ENCODE assay signal across 8 mouse cellular contexts in the genomic region with DNA sequence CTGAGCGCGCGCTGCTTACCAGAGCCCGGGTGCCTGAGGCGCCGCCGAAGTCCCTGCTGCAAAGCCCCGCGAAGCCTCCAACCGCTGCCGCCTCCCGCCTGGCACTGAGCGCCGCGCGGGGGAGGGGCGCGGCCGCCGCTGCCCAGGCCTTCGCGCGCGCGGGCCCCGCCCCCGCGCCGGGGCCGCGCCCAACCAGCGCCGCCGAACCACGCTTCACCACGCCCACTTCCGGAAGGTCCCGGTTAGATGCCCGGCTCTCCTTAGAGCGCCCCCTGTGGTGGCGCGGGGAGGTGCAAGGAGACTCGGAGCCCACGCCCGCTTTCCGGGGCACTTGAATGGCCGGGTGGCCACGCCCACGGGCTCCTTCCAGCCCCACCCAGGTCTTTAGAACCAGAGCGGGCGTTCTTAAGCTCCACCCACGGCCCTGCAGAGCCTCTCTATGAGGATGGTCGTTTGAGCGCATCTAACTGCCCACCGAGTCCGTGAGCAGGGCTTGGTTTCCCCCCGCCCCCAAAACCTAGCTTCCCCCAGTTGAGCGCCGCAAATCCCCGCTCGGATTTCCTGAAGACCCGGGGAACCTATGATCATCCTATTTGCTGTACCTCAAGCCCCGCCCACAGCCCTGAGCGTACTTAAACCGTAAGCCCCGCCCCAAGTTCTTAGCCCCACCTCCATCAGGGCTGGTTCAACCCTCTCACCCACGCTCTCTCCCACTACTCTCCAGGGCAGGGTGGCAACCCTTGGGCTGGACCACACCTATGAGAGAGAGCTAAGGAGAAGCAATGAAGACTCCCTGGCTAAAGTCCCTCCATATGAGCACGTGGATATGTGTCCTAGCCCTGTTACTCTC. TPM values are rescaled to one million over a fixed set of nuclear protein-coding genes. Genes with fewer than 3 reads are reported as not detected.
A peak's percentile ranks its signal among the peaks of the same experiment; 100 is the strongest.
DNase-seq lines count a peak whose midpoint lies in the region; ATAC-seq and TF ChIP-seq lines count a peak whose summit lies in the region.

A gene (minus strand): TSS at position 167 of the 850 bp plus-strand sequence.

- H3K4me1 ChIP-seq in forebrain, embryonic 10.5 days: peaks cover 67% of the 10 kb centered on the region
- H3K4me1 ChIP-seq in heart, embryonic 15.5 days (replicated peaks): peaks cover 40% of the 10 kb centered on the region
- peaks cover 22 to 41% of the 10 kb centered on the region in 2 experiments for H3K4me1 ChIP-seq in liver, embryonic 14.5 days (replicated peaks; ENCODE audit: control insufficient read depth in 2 of 2, insufficient read depth in 2 of 2, low read length in 1 of 2)
- peaks cover 23% of the 10 kb centered on the region for H3K4me1 ChIP-seq in neural tube, embryonic 11.5 days (ENCODE audit: control insufficient read depth, insufficient read depth, low read length)
- peaks cover 11% of the 10 kb centered on the region; the same call in 1 of the 2 replicates for H3K4me1 ChIP-seq in stomach, postnatal 0 days (replicated peaks; ENCODE audit: control insufficient read depth, insufficient read depth)

- peak; percentile 86 for ATAC-seq in heart, embryonic 15.5 days (replicated peaks; ENCODE audit: insufficient number of reproducible peaks, insufficient read depth, low FRiP score, low read depth)
- peak; percentile 83 for ATAC-seq in liver, embryonic 14.5 days (ENCODE audit: insufficient read depth)
- ATAC-seq in neural tube, embryonic 11.5 days (ENCODE audit: insufficient read depth, low FRiP score, low TSS enrichment): peak; percentile 84
- peak; percentile 80 for ATAC-seq in stomach, postnatal 0 days (ENCODE audit: low FRiP score, low TSS enrichment)

- no peaks in the 10 kb centered on the region; the same call in 1 of the 2 replicates for H3K36me3 ChIP-seq in forebrain, embryonic 10.5 days (replicated peaks)
- H3K36me3 ChIP-seq in heart, embryonic 15.5 days: no peaks in the 10 kb centered on the region
- no peaks in the 10 kb centered on the region for H3K36me3 ChIP-seq in liver, embryonic 14.5 days (replicated peaks; ENCODE audit: control insufficient read depth, insufficient read depth, low read depth)
- H3K36me3 ChIP-seq in neural tube, embryonic 11.5 days (ENCODE audit: control insufficient read depth, insufficient read depth, low read length): no peaks in the 10 kb centered on the region
- H3K36me3 ChIP-seq in stomach, postnatal 0 days (ENCODE audit: control insufficient read depth, insufficient read depth, low read length): no peaks in the 10 kb centered on the region

- peak; percentile 99 for DNase-seq in CD8-positive naive resting alpha-beta T cell, adult 2 months (ENCODE audit: low read depth in 2 of 2, low spot score in 2 of 2)
- DNase-seq in c-Kit-positive CD71-negative TER-119-negative erythroid progenitor cells, embryonic 14.5 days (ENCODE audit: low read depth): peak; percentile 96
- peak; percentile 99 for DNase-seq in forebrain, embryonic 10.5 days (ENCODE audit: extremely low spot score, low spot score)
- DNase-seq in kidney, postnatal 25 days: peak; percentile 98 to 99
- DNase-seq in liver, embryonic 14.5 days (ENCODE audit: low read depth in 3 of 3, low spot score in 3 of 3): peak; percentile 92 to 94 (median 94)
- DNase-seq in neural tube, embryonic 11.5 days (ENCODE audit: low spot score): peak; percentile 100
- DNase-seq in stomach, postnatal 0 days (ENCODE audit: low spot score): peak; percentile 100

- peak within 1 kb of the TSS; percentile 98 for H3K4me3 ChIP-seq in forebrain, embryonic 10.5 days
- peak within 1 kb of the TSS; percentile 92 for H3K4me3 ChIP-seq in heart, embryonic 15.5 days
- H3K4me3 ChIP-seq in liver, embryonic 14.5 days (ENCODE audit: insufficient read depth in 1 of 2, low read depth in 2 of 2, low read length in 2 of 2): peak within 1 kb of the TSS; percentile 76 to 78
- peak within 1 kb of the TSS; percentile 95 for H3K4me3 ChIP-seq in neural tube, embryonic 11.5 days (ENCODE audit: low read depth, low read length)
- H3K4me3 ChIP-seq in stomach, postnatal 0 days (ENCODE audit: low read depth, low read length): peak within 1 kb of the TSS; percentile 96

- H3K4me2 ChIP-seq in heart, embryonic 15.5 days: peak within 1 kb of the TSS; percentile 80
- peak within 1 kb of the TSS; percentile 97 for H3K4me2 ChIP-seq in liver, embryonic 14.5 days (ENCODE audit: low read depth)
- peak within 1 kb of the TSS; percentile 83 for H3K4me2 ChIP-seq in neural tube, embryonic 11.5 days (ENCODE audit: low read depth)
- H3K4me2 ChIP-seq in stomach, postnatal 0 days (replicated peaks; ENCODE audit: low read depth): peak within 1 kb of the TSS; percentile 81

- H3K27me3 ChIP-seq in forebrain, embryonic 10.5 days (ENCODE audit: poor library complexity, severe bottlenecking): no peaks in the 10 kb centered on the region
- H3K27me3 ChIP-seq in heart, embryonic 15.5 days: no peaks in the 10 kb centered on the region
- H3K27me3 ChIP-seq in liver, embryonic 14.5 days (ENCODE audit: control insufficient read depth, insufficient read depth, low read length): no peaks in the 10 kb centered on the region
- no peaks in the 10 kb centered on the region for H3K27me3 ChIP-seq in neural tube, embryonic 11.5 days (ENCODE audit: control insufficient read depth, insufficient read depth, low read length)
- H3K27me3 ChIP-seq in stomach, postnatal 0 days (ENCODE audit: control insufficient read depth, insufficient read depth, low read length): no peaks in the 10 kb centered on the region

- peak; percentile 92 for TF ChIP-seq CTCF in liver, embryonic 14.5 days (IDR thresholded peaks at IDR 0.05; ENCODE audit: low read depth)
- peak; percentile 89 for TF ChIP-seq CTCF in stomach, postnatal 0 days (IDR thresholded peaks at IDR 0.05; ENCODE audit: low read depth)

- no peak for TF ChIP-seq EP300 in liver, embryonic 14.5 days (IDR thresholded peaks at IDR 0.05; ENCODE audit: low read depth)
- no peak for TF ChIP-seq EP300 in stomach, postnatal 0 days (optimal IDR thresholded peaks at IDR 0.05)

- under 1% methylated on average over 67 of the region's 68 CpGs for WGBS in forebrain, embryonic 10.5 days
- under 1% methylated on average over 56 of the region's 68 CpGs for WGBS in heart, embryonic 15.5 days
- WGBS in liver, embryonic 14.5 days (ENCODE audit: insufficient replicate concordance): under 1% methylated on average over 66 of the region's 68 CpGs
- under 1% methylated on average over 49 of the region's 68 CpGs for WGBS in neural tube, embryonic 11.5 days
- WGBS in stomach, postnatal 0 days: under 1% methylated on average over 40 of the region's 68 CpGs

- no peaks in the 10 kb centered on the region for H3K9me3 ChIP-seq in forebrain, embryonic 10.5 days
- H3K9me3 ChIP-seq in heart, embryonic 15.5 days (replicated peaks): no peaks in the 10 kb centered on the region
- H3K9me3 ChIP-seq in liver, embryonic 14.5 days (ENCODE audit: control insufficient read depth, low read length): no peaks in the 10 kb centered on the region
- no peaks in the 10 kb centered on the region for H3K9me3 ChIP-seq in neural tube, embryonic 11.5 days (ENCODE audit: control insufficient read depth, low read length)
- no peaks in the 10 kb centered on the region for H3K9me3 ChIP-seq in stomach, postnatal 0 days (ENCODE audit: control insufficient read depth, low read length)

- peak within 1 kb of the TSS; percentile 98 for H3K27ac ChIP-seq in forebrain, embryonic 10.5 days
- peak within 1 kb of the TSS; percentile 97 for H3K27ac ChIP-seq in heart, embryonic 15.5 days
- H3K27ac ChIP-seq in liver, embryonic 14.5 days: peak within 1 kb of the TSS; percentile 76
- H3K27ac ChIP-seq in neural tube, embryonic 11.5 days (ENCODE audit: low read depth, low read length): peak within 1 kb of the TSS; percentile 98
- peak within 1 kb of the TSS; percentile 99 for H3K27ac ChIP-seq in stomach, postnatal 0 days (replicated peaks)

- peak within 1 kb of the TSS; percentile 94 for H3K9ac ChIP-seq in heart, embryonic 15.5 days
- H3K9ac ChIP-seq in liver, embryonic 14.5 days (replicated peaks): peak within 1 kb of the TSS; percentile 80
- peak within 1 kb of the TSS; percentile 92 for H3K9ac ChIP-seq in neural tube, embryonic 11.5 days (ENCODE audit: low read length)
- H3K9ac ChIP-seq in stomach, postnatal 0 days (ENCODE audit: low read length): peak within 1 kb of the TSS; percentile 94

RNA-seq across cellular contexts. Expression of the gene that starts here (rescaled TPM):
- polyA plus RNA-seq in forebrain, embryonic 10.5 days (2016; fragmentation: Nextera tagmentation; extraction: Ambion mirVana): 209 and 210 TPM in 2 replicates
- 72.7 and 95.4 TPM in 2 replicates for polyA plus RNA-seq in heart, embryonic 15.5 days (2015; fragmentation: Nextera tagmentation; extraction: Ambion mirVana)
- 26.2 and 32.4 TPM in 2 replicates for polyA plus RNA-seq in liver, embryonic 14.5 days (2012; rRNA removed)
- polyA plus RNA-seq in liver, embryonic 14.5 days (2014; fragmentation: Nextera tagmentation; extraction: Ambion mirVana): 35.6 and 41.2 TPM in 2 replicates
- 256 and 297 TPM in 2 replicates for polyA plus RNA-seq in neural tube, embryonic 11.5 days (2014; fragmentation: Nextera tagmentation; extraction: Ambion mirVana)
- polyA plus RNA-seq in stomach, postnatal 0 days (2015; fragmentation: Nextera tagmentation; extraction: Ambion mirVana): 91.6 and 93.6 TPM in 2 replicates

Comparison
In these comparisons a context has a peak if more than half of its experiments do, and no peak if none do; other contexts are left out.
1. Peak in every context shown above with its lines: DNase-seq, ATAC-seq, H3K4me3 ChIP-seq and H3K27ac ChIP-seq.